Mouse (Mus musculus) lung, embryonic 16.5 days (tissue): ENCODE data around the gene Prkcz. TPM values are rescaled to one million over a fixed set of nuclear protein-coding genes. Genes with fewer than 3 reads are reported as not detected.

Source experiments
- ATAC-seq: fragments of 200-750 bp; cut with Nextera tagmentation; 2 replicates; pipeline ENCODE4 v1.8.0; 2017; ENCODE audit warnings: low read depth, mild to moderate bottlenecking, moderate library complexity
- H3K27ac ChIP-seq: fragments of 300-500 bp; sonication (generic); 2 replicates; pipeline ENCODE4 v1.5.1; 2014; ENCODE audit warnings: mild to moderate bottlenecking, control low read depth, low read length
- H3K27me3 ChIP-seq: fragments of 300-500 bp; sonication (generic); 2 replicates; pipeline ENCODE4 v1.6.1; 2014; ENCODE audit warnings: low read depth, low read length, mixed read lengths; ENCODE audit not compliant: control insufficient read depth, insufficient read depth
- H3K36me3 ChIP-seq: fragments of 300-500 bp; sonication (generic); 2 replicates; pipeline ENCODE4 v1.6.1; 2014; ENCODE audit warnings: low read length; ENCODE audit not compliant: control insufficient read depth, insufficient read depth
- H3K4me1 ChIP-seq: fragments of 300-500 bp; sonication (generic); replicated peaks from 2 replicates; pipeline ENCODE4 v1.6.1; 2014; ENCODE audit warnings: low read length, mixed read lengths; ENCODE audit not compliant: control insufficient read depth, insufficient read depth
- H3K4me2 ChIP-seq: fragments of 300-500 bp; sonication (generic); 2 replicates; pipeline ENCODE4 v1.6.1; 2014; ENCODE audit warnings: low read depth, low read length, control low read depth
- H3K4me3 ChIP-seq: fragments of 300-500 bp; sonication (generic); 2 replicates; pipeline ENCODE4 v1.5.1; 2014; ENCODE audit warnings: mild to moderate bottlenecking, low read length, control low read depth
- H3K9ac ChIP-seq: fragments of 300-500 bp; sonication (generic); 2 replicates; pipeline ENCODE4 v1.6.1; 2014; ENCODE audit warnings: low read length, control low read depth
- H3K9me3 ChIP-seq: fragments of 300-500 bp; sonication (generic); 2 replicates; pipeline ENCODE4 v1.6.1; 2016; ENCODE audit warnings: low read length; ENCODE audit not compliant: control insufficient read depth
- WGBS: fragments of 180-500 bp; shearing (Covaris S2); extraction: QIAGEN DNeasy Blood & Tissue Kit; methylation state at CpG from one replicate; pipeline ENCODE4 v1.1.7; 2014; 5-methylcytosine and 5-hydroxymethylcytosine counted together
- polyA plus RNA-seq: library from polyadenylated mRNA; unstranded; fragments of >200 nt; fragmentation: Nextera tagmentation; extraction: Ambion mirVana; gene quantifications from 2 replicates; pipeline ENCODE4 v1.2.1, GENCODE M21; 2015

Prkcz gene
- polyA plus RNA-seq, 1 experiment from 2014 or later: 21.1 TPM

DNA sequence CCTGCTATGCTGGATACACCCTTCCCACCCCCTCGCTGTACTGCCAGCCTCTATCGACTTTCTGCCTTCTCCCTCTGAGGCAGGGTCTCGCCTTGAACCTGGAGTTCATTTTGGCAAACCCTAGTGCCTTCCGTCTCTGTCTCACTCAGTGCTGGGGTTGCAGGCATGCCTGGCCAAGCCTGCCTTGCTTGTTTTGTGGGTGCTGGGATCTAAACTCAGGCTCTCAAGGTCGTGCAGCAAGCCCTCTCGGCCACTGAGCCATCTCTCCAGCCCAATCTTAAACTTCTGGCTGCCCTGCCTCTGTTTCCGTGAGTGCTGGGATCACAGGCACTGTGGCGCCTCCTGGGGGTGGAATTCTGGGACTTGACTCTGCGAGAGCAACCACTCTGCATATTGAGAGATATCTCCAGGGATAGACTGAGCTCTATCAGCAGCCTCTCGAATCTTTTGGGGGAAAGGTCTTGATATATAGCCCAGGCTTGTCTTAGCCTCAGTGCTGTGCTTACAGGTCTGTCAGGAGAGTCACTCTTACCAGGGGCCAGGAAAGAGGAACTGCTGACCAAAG lies 66.1 kb downstream of the Prkcz start:
- WGBS: 73% methylated on average over 10 of the region's 10 CpGs
- no peak overlapping the region for H3K4me3 ChIP-seq
- H3K27me3 ChIP-seq: no peaks in the 10 kb centered on the region
- ATAC-seq: no peak
- no peaks in the 10 kb centered on the region for H3K36me3 ChIP-seq
- no peaks in the 10 kb centered on the region for H3K4me1 ChIP-seq
- H3K27ac ChIP-seq: no peak overlapping the region
- no peak overlapping the region for H3K4me2 ChIP-seq
- no peaks in the 10 kb centered on the region for H3K9me3 ChIP-seq
- no peak overlapping the region for H3K9ac ChIP-seq

GRCm38 (mm10) chr4:155294381-155294780 lies 66.8 kb downstream of the Prkcz start:
- no peaks in the 10 kb centered on the region for H3K9me3 ChIP-seq
- no peak overlapping the region for H3K9ac ChIP-seq
- no peak overlapping the region for H3K27ac ChIP-seq
- 90% methylated on average over 14 of the region's 14 CpGs for WGBS
- no peak overlapping the region for H3K4me2 ChIP-seq
- no peak overlapping the region for H3K4me3 ChIP-seq
- no peak for ATAC-seq
- H3K36me3 ChIP-seq: no peaks in the 10 kb centered on the region
- H3K4me1 ChIP-seq: no peaks in the 10 kb centered on the region
- H3K27me3 ChIP-seq: no peaks in the 10 kb centered on the region

- whole genome bisulfite sequencing: 81% methylated on average over 10 of the region's 10 CpGs
- Histone ChIP-seq H3K9ac (no peak overlapping the region), H3K36me3 (no peaks in the 10 kb centered on the region), H3K27me3 (no peaks in the 10 kb centered on the region), H3K4me1 (no peaks in the 10 kb centered on the region), H3K4me2 (no peak overlapping the region), H3K9me3 (no peaks in the 10 kb centered on the region), H3K4me3 (no peak overlapping the region), H3K27ac (no peak overlapping the region)
- ATAC-seq: 0 out of 2 replicates have a peak, but pooled peaks have one; percentile 34
These were observed 68.3 kb downstream of the Prkcz start for GRCm38 (mm10) chr4:155292863-155293262.

GRCm38 (mm10) chr4:155290045-155290444 lies 71.1 kb downstream of the Prkcz start:
- Histone ChIP-seq H3K36me3 (no peaks in the 10 kb centered on the region), H3K9ac (no peak overlapping the region), H3K27me3 (no peaks in the 10 kb centered on the region), H3K9me3 (no peaks in the 10 kb centered on the region), H3K4me1 (no peaks in the 10 kb centered on the region), H3K4me3 (no peak overlapping the region), H3K27ac (no peak overlapping the region), H3K4me2 (no peak overlapping the region)
- WGBS: 93% methylated on average over 7 of the region's 7 CpGs
- ATAC-seq: no peak

- ATAC-seq: no peak
- Histone ChIP-seq H3K27ac (no peak overlapping the region), H3K4me2 (no peak overlapping the region), H3K36me3 (no peaks in the 10 kb centered on the region), H3K4me3 (no peak overlapping the region), H3K4me1 (peaks cover 3% of the 10 kb centered on the region), H3K9ac (no peak overlapping the region), H3K27me3 (no peaks in the 10 kb centered on the region), H3K9me3 (no peaks in the 10 kb centered on the region)
- WGBS: 65% methylated on average over 1 of the region's 1 CpGs
These were observed 72.6 kb downstream of the Prkcz start for GRCm38 (mm10) chr4:155288586-155288985.

DNA sequence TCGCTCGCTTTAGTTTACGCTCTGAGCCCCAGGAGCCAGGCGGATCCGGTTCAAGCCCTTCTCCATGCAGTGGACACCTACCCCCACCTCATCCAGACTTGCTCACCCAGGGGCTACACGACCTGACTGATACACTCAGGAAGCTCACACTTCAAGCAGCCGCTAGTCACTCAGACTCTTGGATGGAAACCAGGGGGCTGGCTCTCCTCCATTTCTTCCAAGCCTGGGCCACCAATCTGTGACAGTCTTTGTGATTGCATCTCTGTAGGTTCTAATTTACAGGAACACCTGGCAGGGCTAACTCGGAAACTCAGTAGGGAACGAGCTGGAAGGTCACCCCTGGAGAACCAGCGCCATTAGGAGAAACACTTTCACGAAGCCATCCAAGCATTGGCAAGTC lies 73.4 kb downstream of the Prkcz start:
- no peaks in the 10 kb centered on the region for H3K27me3 ChIP-seq
- 75% methylated on average over 11 of the region's 11 CpGs for WGBS

DNA sequence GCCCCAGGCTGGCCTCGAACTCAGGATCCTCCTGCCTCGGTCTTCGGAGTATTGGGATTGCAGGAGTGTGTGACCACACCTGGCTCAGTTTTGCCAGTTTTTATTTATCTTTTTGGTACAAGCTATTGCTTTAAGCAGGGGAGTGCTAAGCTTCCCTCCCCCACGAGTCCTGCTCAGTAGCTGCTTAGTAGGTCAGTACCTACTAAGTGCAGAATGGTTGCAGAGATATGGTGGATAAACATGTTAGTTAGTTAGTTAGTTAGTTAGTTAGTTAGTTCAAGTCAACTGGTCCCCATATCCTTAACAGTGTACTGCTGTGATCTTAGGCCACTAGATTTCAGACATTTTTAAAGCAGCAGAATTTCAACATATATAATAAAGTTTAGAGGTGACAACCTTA lies 75.1 kb downstream of the Prkcz start:
- no peak overlapping the region for H3K27ac ChIP-seq
- H3K9ac ChIP-seq: no peak overlapping the region
- 90% methylated on average over 4 of the region's 4 CpGs for WGBS
- no peaks in the 10 kb centered on the region for H3K9me3 ChIP-seq
- no peaks in the 10 kb centered on the region for H3K36me3 ChIP-seq
- no peak overlapping the region for H3K4me3 ChIP-seq
- H3K4me2 ChIP-seq: no peak overlapping the region
- H3K4me1 ChIP-seq: peaks cover 27% of the 10 kb centered on the region
- H3K27me3 ChIP-seq: no peaks in the 10 kb centered on the region
- ATAC-seq: no peak

More for the DNA sequence above, 73.4 kb downstream of the Prkcz start:
- Histone ChIP-seq H3K4me3 (no peak overlapping the region), H3K9me3 (no peaks in the 10 kb centered on the region), H3K27ac (no peak overlapping the region), H3K4me2 (no peak overlapping the region), H3K9ac (no peak overlapping the region), H3K4me1 (peaks cover 12% of the 10 kb centered on the region), H3K36me3 (no peaks in the 10 kb centered on the region)
- no peak for ATAC-seq

- no peak for ATAC-seq
- 74% methylated on average over 15 of the region's 15 CpGs for WGBS
- no peaks in the 10 kb centered on the region for H3K27me3 ChIP-seq
- no peak overlapping the region for H3K9ac ChIP-seq
- H3K9me3 ChIP-seq: no peaks in the 10 kb centered on the region
- H3K4me2 ChIP-seq: no peak overlapping the region
- H3K4me3 ChIP-seq: no peak overlapping the region
- peaks cover 40% of the 10 kb centered on the region for H3K4me1 ChIP-seq
- H3K27ac ChIP-seq: no peak overlapping the region
- no peaks in the 10 kb centered on the region for H3K36me3 ChIP-seq
These were observed 76.4 kb downstream of the Prkcz start for GRCm38 (mm10) chr4:155284521-155285379.

GRCm38 (mm10) chr4:155283585-155283984 lies 77.6 kb downstream of the Prkcz start:
- peak overlapping the region; percentile 38; the same call in 1 of the 2 replicates for H3K4me2 ChIP-seq
- 39% methylated on average over 9 of the region's 9 CpGs for WGBS
- H3K4me1 ChIP-seq: peaks cover 40% of the 10 kb centered on the region
- ATAC-seq: no peak
- H3K9me3 ChIP-seq: no peaks in the 10 kb centered on the region
- no peaks in the 10 kb centered on the region for H3K36me3 ChIP-seq
- H3K27ac ChIP-seq: peak overlapping the region; percentile 65
- H3K9ac ChIP-seq: peak overlapping the region; percentile 35
- no peak overlapping the region for H3K4me3 ChIP-seq
- H3K27me3 ChIP-seq: no peaks in the 10 kb centered on the region
